Mouse (Mus musculus) gastrocnemius, adult 8-10 months (tissue): ENCODE measurements at regions not wholly inside any gene's neighbourhood (a gene's known extent, or its start where the extent isn't known, plus 50 kb on each side); places are given as distances from the start of the nearest gene placed in this dataset.
"Not testable (repeated sequence)": the region's sequence is repeated elsewhere in the genome, so short reads cannot be mapped to it uniquely, and the experiment has no call there.

Experiments
- DNase-seq, 2 experiments: peaks; one replicate each; pipeline ENCODE4 v3.0.0; 2022; ENCODE audit warnings: low spot score in 2 of 2

- DNase-seq, result no peak
Measured at GRCm38 (mm10) chr9:88220360-88220759, 106.6 kb upstream of the Nt5e start.

GRCm38 (mm10) chr9:88221276-88221675, 105.7 kb upstream of the Nt5e start:
- no peak for DNase-seq

- peak; percentile 26 to 33 for DNase-seq
Measured at GRCm38 (mm10) chr9:88221850-88222353, 105.1 kb upstream of the Nt5e start.

- DNase-seq, result no peak
Measured at GRCm38 (mm10) chr9:88237126-88237525, 89.9 kb upstream of the Nt5e start.

DNA sequence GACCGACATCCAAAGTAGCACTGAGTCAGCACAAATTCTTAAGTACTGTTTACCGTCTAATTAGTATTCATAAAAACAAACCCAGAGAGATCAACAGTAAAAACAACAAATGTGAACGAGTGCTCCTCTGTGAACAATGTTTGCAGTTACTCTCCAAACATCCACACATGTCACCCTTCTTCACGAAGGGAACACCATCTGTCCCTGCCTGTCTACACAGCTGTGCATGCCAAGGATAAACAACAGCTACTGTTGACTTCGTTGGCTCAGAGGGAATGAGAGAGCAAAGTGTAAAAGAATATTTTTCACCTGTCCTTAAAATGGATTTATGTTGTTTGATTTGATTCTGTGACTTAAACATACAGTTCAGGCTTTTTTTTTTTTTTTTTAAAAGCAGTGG, 88.7 kb upstream of the Nt5e start:
- DNase-seq, result no peak

DNA sequence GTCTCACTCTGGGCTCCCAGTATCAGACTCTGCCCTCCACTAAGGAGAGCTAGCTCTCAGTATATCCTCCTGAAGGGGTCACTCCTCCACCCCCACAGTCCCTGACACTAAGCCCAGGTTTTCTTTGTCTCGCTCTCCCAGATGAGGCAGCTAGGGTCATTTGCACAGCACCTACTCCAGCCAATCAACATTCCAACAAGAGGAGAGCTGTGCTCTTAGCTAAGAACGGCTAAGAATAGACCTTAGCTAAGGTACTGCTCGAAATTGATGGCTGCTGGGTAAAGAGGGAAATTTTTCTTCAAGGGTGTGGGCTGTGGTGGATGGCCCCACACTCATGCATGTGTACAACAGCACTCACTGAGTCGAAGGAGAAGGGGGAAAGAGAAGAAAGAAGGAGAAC, 86.3 kb upstream of the Nt5e start:
- DNase-seq, result no peak

GRCm38 (mm10) chr9:88241203-88241995, 85.6 kb upstream of the Nt5e start:
- peak; percentile 70 for DNase-seq

DNA sequence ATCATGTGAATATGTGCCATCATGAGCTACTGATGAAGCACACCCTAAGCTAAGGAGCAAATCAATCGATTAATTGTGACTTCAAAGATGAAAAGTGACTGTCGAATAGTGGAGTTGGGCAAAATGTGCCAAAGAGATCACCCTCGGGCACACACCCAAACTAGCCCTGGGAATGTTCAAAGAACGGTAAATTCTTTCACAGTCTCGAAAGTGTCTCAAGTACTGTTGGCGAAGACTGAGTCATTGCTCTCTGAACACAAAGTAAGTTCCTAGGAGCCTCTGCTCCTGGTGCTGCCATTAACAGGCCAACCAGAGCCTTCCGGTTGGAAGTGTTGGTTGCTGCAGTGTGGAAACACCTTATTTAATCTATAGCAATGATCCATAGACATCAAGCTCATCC, 84.5 kb upstream of the Nt5e start:
- DNase-seq, result no peak

DNA sequence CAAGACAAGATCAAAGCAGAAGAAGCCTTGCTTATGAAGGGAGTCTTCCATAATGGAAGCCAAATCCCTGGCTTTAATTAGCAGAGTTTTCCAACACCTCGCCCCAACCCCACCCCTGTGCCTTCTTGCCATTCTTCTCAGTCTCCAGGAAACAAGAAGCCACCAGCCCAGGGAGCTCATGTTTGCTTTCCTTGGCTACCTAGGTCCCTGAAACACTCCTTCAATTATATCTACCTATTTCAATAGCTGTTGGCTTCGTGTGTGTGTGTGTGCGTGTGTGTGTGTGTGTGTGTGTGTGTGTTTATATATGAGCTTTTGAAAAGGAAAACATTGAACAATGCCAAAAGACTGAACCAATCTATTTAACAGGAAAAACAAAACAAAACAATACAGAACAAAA, 82.5 kb upstream of the Nt5e start:
- no peak for DNase-seq

GRCm38 (mm10) chr9:88255948-88256347, 71.0 kb upstream of the Nt5e start:
- DNase-seq, result no peak

GRCm38 (mm10) chr9:88259627-88260026, 67.4 kb upstream of the Nt5e start:
- DNase-seq, result peak; percentile 46 to 47

- DNase-seq, result no peak
Measured at GRCm38 (mm10) chr9:88260072-88260635, 66.8 kb upstream of the Nt5e start.

GRCm38 (mm10) chr9:88262461-88262860, 64.5 kb upstream of the Nt5e start:
- DNase-seq, result no peak

DNA sequence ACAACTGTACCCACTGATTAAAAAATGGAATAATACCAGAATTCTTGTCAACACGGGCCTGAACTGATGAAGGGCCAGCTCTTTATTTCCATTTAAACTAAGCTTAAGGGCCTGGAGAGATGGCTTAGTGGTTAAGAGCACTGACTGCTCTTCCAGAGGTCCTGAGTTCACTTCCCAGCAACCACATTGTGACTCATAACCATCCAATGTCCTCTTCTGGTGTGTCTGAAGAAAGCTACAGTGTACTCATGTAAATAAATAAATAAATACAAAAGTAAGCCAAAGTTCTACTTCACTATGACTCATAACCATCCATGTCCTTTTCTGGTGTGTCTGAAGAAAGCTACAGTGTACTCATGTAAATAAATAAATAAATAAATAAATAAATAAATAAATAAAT, 60.7 kb upstream of the Nt5e start:
- DNase-seq, result not testable (repeated sequence)

DNA sequence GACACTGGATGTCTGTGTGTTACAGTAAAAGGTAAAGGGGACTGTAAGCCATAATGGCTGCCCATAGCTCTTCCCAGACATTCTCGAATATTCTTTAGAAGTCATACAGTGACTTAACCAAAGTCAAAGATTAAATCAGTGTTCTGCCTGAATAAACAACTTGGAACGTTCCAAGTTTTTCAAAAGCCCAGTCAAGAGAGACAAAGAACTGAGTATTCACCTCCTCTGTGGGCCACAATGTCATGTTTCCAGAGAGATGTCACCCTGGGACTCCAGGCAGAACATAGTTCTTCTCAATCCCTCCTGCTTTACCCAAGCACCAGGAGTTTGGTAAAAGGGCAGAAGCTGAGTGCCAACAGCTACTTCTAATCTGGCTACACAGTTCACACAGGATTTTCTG, 58.2 kb upstream of the Nt5e start:
- no peak for DNase-seq

DNA sequence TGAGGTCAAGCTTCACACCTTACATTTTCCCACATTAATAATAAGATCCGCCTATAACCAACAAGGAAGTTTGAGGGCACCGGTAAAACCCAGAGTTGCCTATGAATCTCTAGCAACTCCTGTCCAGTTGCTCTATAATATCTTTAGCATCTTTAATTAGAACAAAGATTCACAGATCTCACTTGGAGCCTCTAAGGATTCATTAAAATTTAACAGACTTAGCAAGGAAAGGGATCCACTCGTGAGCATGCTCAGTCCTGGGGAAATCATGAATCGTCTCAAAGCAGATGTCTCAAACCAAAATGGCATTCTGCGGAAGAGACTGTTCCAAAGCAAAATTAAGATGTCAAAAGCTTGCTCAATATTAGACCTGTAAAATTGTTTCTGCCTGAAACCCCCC, 57.8 kb upstream of the Nt5e start:
- DNase-seq, result no peak

- DNase-seq, result no peak
Measured at GRCm38 (mm10) chr9:88270836-88271235, 56.2 kb upstream of the Nt5e start.

DNA sequence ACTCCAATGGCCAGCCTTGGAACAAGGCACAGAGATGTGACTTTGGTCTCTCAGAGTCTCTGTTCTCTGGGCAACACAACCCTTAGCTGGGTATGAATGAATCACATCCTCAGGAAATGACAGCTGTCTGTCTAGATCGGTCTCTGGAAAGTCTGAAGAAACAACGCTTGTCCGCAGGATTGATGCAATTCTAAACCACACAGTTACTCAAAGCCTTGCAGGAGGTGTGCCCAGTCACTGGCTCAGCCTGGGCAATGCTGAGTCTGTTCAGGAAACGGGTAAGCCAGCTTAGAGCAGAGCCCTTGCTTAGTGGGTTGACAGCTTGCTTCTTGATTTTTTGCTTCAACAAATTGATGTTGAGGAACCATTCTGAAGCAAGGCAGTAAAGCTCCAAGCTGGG, 53.7 kb upstream of the Nt5e start:
- no peak for DNase-seq

DNA sequence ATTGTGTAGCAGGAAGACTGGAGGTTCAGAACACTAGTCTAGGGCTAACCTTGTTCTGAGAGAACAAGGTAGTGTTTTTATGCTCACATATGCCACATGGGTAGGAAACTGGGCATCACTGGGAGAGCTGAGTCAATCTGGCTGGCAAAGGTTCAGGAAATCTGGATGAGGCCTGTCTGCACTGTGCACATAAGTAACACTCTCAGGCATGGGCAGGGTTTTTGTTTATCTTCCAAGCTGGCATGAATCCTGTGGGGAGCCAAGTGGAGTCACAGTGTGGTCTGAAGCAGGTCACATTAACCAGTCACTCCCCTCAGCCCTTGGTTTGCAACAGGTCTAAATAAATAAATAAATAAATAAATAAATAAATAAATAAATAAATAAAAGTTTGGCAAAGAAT, 53.0 kb upstream of the Nt5e start:
- DNase-seq, result no peak

GRCm38 (mm10) chr9:88274681-88275336, 52.2 kb upstream of the Nt5e start:
- DNase-seq, result no peak

DNA sequence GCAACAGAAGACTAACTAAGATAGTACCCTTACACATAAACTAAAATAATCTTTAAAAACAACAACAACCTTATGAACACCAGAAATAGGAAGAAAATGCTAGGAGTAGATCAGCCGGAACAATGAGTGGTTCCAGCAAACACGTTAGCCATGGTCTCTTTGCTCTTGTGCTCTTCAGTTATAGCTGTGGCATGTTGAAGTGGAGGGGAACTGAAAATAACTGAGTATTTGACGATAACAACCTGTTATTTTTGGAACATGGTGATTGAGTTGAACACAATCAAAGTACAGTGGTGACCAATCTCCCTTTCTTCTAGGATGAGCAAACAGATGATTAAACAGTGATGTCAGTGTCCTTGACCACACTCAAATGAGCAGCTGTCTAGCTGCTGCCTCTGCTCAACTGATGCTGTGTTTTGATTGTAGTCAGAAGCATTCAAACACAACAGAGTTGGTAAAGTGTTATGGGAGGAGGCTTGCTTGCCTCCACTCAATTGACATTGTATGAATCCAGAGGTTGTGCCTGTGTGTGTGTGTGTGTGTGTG, 50.9 kb upstream of the Nt5e start:
- no peak for DNase-seq

DNA sequence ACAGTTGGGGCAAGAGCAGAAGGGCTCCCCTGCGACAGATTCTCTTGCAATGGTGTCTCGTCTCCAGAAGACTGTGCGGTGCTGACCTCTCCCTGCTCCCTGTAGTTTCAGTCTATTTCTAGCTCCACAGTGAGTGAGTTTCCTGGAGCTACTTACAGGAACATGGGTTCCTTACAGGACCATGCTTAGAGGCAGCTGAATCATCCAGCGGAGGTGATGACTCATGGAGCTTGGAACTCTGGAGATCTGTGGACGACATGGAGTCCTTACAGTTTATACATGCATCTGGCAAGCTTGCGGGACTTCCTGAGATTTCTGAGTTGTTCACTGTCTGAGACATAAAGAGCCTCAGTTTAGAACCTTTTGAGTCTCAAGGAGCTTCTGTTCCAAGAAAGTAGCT, 50.0 kb upstream of the Nt5e start:
- DNase-seq, result no peak
